Mouse (Mus musculus): ENCODE data around the gene Ntn3. TPM values are rescaled to one million over a fixed set of nuclear protein-coding genes. Genes with fewer than 3 reads are reported as not detected.

Gene Ntn3
- polyA plus RNA-seq (2012; rRNA removed; ENCODE audit: low replicate concordance) = 2.5 and 5.7 TPM in 2 replicates

GRCm38 (mm10) chr17:24209043-24209915 is at the start of gene Ntn3:
TSS of gene Ntn3 (minus strand) at chr17:24209531.

DNA sequence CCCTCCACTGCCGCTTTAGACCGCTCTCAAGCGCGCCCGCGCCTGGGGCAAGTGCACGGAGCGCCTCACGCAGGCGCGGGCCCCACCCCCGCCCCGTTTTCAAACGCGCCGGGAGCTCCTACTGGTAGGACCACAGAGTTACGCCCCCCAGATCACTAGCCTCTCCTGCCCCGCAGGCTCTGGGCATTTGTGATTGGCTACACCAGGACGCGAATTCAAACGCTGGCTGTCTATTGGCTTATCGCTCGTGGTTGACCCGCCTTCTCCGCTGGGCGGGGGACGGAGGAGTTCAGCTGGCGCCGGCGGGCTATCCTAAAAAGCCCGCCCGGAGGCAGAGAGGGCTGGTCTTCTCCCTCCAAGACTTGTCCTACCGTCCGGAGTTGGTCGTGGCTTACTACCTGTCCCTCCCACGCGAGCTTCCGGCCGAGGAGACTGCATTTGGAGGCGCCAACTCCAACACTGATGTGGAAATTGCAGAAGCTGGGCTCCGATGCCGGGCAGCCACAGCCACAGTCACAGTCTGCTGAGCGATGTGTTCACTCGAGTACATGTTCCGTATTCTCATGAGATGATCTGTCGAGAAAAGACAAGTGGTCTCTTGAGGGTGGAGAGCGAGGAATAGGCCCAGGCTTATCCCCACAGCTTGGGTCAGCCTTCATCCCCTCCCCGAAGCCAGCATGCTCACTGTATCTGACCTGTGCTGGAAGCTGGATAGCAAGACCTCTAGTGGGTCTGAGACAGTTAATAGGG is 42.2 kb upstream of the Ntn3 start, which contains the start of gene Ccnf:
Gene Ccnf (minus strand): TSS at position 165 of the 750 bp plus-strand sequence.

GRCm38 (mm10) chr17:24220435-24221411 is 11.4 kb upstream of the Ntn3 start, which contains the start of gene Tedc2:
TSS of gene Tedc2 (minus strand) at chr17:24220851.

DNA sequence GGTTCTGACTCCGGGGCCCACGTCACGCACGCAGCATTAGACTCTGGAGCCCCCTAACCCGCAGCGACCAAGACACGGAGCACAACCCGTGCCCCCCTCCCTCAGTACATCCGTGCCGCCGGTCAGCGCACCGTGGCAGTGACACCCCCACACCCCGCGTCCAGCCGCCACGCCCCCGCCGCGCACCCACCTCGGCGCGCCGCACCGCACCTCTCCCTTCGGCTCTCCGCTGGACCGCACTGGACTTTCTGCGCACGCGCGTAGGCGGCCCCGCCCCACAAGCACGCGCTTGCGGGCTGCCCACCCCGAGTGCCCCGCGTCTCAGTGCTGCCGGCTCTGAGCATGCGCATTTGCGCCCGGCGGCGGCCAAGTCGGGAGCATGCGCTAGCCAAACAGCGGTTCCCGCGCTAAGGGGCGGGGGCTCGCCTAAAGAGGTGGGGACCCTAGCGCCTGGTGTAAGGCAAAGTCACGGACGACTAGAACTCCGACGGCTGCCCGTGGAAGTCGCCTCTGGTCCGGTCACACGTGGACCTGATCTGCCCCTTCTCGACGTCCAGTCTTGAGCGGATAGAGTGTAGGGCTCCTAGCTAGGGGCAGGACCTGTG is 3.9 kb downstream of the Ntn3 start, which contains the start of gene Tbc1d24:
Gene Tbc1d24 (minus strand): TSS at position 279 of the 605 bp plus-strand sequence.

GRCm38 (mm10) chr17:24169317-24170065 is 39.8 kb downstream of the Ntn3 start, which contains the start of gene Atp6v0c:
TSS of gene Atp6v0c (minus strand) at chr17:24169702.

DNA sequence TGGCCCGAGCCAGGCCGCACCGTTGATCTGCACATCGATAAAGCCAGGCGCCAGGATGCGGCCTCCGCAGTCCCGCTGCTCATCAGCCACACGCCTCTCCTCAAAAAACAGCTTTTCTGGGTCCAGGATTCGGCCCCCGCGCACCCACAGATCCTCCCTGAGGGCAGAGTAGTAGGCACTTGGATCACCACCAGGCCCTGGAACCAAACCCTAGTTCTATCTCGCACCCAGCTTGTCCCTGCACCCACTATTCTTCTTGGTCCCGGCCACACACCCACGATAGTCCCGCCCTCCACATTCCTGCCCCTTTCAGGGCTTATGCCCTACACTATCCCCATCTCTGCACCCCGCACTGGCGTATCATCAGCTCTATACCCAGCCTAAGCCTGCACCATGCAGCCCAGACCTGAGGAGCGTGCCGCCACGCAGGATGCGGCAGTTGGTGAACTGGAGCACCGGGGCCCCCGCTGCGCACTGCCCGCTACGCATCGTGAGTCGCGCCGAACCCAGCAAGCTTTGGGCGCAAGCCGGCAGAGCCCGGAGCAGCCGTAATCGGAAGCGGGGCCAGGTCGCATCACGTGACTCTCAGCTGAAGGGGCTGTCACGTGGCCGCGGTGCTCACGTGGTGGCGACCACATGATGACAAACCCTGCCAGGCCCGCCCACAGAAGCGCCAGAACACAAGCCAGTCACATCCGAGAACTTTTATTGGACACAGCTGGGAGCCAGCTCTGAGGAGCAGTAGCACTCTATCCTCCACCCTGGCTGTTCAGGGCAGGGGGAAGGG is 46.0 kb downstream of the Ntn3 start, which contains the start of gene Amdhd2:
Gene Amdhd2 (minus strand): TSS at position 591 of the 787 bp plus-strand sequence.

Other genes starting within 250 kb of the Ntn3 start
- 1.3 and 1.6 TPM in 2 replicates for gene Prss30, start 229.0 kb downstream of the Ntn3 start, polyA plus RNA-seq (2012; rRNA removed; ENCODE audit: low replicate concordance)
- 1.2 and 1.6 TPM in 2 replicates for gene Prss22, start 211.4 kb downstream of the Ntn3 start, polyA plus RNA-seq (2012; rRNA removed; ENCODE audit: low replicate concordance)
- 2.4 and 2.7 TPM in 2 replicates for gene Prss27, start 171.4 kb downstream of the Ntn3 start, polyA plus RNA-seq (2012; rRNA removed; ENCODE audit: low replicate concordance)
- 22.3 and 27.2 TPM in 2 replicates for gene Kctd5, start 136.0 kb downstream of the Ntn3 start, polyA plus RNA-seq (2012; rRNA removed; ENCODE audit: low replicate concordance)
- gene Pdpk1, start 58.6 kb downstream of the Ntn3 start, polyA plus RNA-seq (2012; rRNA removed; ENCODE audit: low replicate concordance) = 22.5 and 28.1 TPM in 2 replicates
- 43.0 and 67.9 TPM in 2 replicates for gene Amdhd2, start 45.8 kb downstream of the Ntn3 start, polyA plus RNA-seq (2012; rRNA removed; ENCODE audit: low replicate concordance)
- gene Atp6v0c, start 39.8 kb downstream of the Ntn3 start, polyA plus RNA-seq (2012; rRNA removed; ENCODE audit: low replicate concordance) = 973 and 1,113 TPM in 2 replicates
- gene Tbc1d24, start 4.0 kb downstream of the Ntn3 start, polyA plus RNA-seq (2012; rRNA removed; ENCODE audit: low replicate concordance) = 20.5 and 35.5 TPM in 2 replicates
- gene Tedc2, start 11.3 kb upstream of the Ntn3 start, polyA plus RNA-seq (2012; rRNA removed; ENCODE audit: low replicate concordance) = 8.1 and 10.1 TPM in 2 replicates
- gene Ccnf, start 42.0 kb upstream of the Ntn3 start, polyA plus RNA-seq (2012; rRNA removed; ENCODE audit: low replicate concordance) = 2.8 and 3.3 TPM in 2 replicates
- not detected in 2 replicates for gene Abca17, start 141.5 kb upstream of the Ntn3 start, polyA plus RNA-seq (2012; rRNA removed; ENCODE audit: low replicate concordance)
- 36.4 and 48.3 TPM in 2 replicates for gene Abca3, start 142.4 kb upstream of the Ntn3 start, polyA plus RNA-seq (2012; rRNA removed; ENCODE audit: low replicate concordance)
- gene Rnps1, start 205.0 kb upstream of the Ntn3 start, polyA plus RNA-seq (2012; rRNA removed; ENCODE audit: low replicate concordance) = 121 and 125 TPM in 2 replicates
- 170 and 281 TPM in 2 replicates for gene Eci1, start 217.1 kb upstream of the Ntn3 start, polyA plus RNA-seq (2012; rRNA removed; ENCODE audit: low replicate concordance)
- 6.9 and 11.5 TPM in 2 replicates for gene Dnase1l2, start 233.6 kb upstream of the Ntn3 start, polyA plus RNA-seq (2012; rRNA removed; ENCODE audit: low replicate concordance)

All from mammary gland, adult 2 months (tissue).